Mouse (Mus musculus): ENCODE results near the gene Ncoa7. TPM values are rescaled to one million over a fixed set of nuclear protein-coding genes. Genes with fewer than 3 reads are reported as not detected.

The Ncoa7 gene
- polyA plus RNA-seq, 2 experiments: 7.6 to 9.0 TPM

GRCm38 (mm10) chr10:30773181-30773580 is 29.9 kb downstream of the Ncoa7 start:
- H3K9me3 ChIP-seq (ENCODE audit: control insufficient read depth, low read length): no peaks in the 10 kb centered on the region
- H3K4me1 ChIP-seq (ENCODE audit: control insufficient read depth, insufficient read depth, low read length): no peaks in the 10 kb centered on the region
- TF ChIP-seq POLR2A (IDR thresholded peaks at IDR 0.05; ENCODE audit: borderline replicate concordance, extremely low read depth, insufficient read depth, insufficient read length): no peak
- DNase-seq (ENCODE audit: low spot score): no peak
- no peak overlapping the region for H3K4me2 ChIP-seq (replicated peaks; ENCODE audit: low read depth, low read length, severe bottlenecking)
- WGBS: 73% methylated on average over 5 of the region's 5 CpGs
- H3K4me3 ChIP-seq (replicated peaks; ENCODE audit: low read length): no peak overlapping the region
- H3K27me3 ChIP-seq (ENCODE audit: control insufficient read depth, insufficient read depth, low read length): no peaks in the 10 kb centered on the region
- H3K9ac ChIP-seq (ENCODE audit: low read depth, low read length, severe bottlenecking): no peak overlapping the region
- no peak for ATAC-seq (ENCODE audit: low FRiP score, low read depth)
- H3K27ac ChIP-seq (replicated peaks; ENCODE audit: low read depth, low read length): no peak overlapping the region
- no peaks in the 10 kb centered on the region for H3K36me3 ChIP-seq (ENCODE audit: control insufficient read depth, insufficient read depth, low read length)

DNA sequence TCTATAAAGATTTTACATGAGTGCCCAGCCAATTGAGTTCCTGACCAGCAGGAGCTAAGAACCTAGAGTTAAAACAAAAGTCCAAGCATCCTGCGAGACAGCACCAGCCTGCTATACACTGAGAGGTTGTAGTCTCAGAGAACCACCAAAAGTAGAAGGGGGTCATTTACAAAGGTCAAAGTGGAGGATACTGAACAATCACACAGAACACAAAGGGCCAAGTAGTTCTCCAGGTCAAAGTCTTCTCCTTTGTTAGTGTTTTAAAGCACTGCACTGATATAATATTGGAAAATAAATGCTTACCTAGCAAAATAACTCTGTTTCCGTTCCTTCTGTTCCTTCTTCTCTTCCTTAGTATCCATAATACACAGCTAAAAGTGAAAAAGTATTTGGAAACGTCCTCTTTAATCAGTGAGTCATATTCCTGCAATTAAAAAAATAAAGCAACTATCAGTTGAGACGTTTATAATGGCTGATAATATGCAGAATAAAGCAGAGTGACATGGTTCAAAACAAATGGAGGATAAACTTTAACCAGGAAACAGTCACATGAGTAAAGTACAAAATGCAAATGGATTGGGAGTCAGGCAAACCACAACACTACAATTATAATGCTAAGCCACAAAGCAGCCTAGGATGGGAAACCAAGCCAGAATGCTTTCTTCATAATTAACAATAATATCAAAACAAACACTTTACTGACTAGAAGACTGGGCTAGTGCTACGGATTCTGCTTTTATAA is 31.5 kb downstream of the Ncoa7 start:
- 81% methylated on average over 5 of the region's 5 CpGs for WGBS
- no peaks in the 10 kb centered on the region for H3K27me3 ChIP-seq (ENCODE audit: control insufficient read depth, insufficient read depth, low read length)
- no peak for DNase-seq (ENCODE audit: low spot score)

GRCm38 (mm10) chr10:30768820-30769219 is 34.3 kb downstream of the Ncoa7 start:
- Histone ChIP-seq H3K9ac (ENCODE audit: low read depth, low read length, severe bottlenecking) (no peak overlapping the region), H3K4me3 (replicated peaks; ENCODE audit: low read length) (no peak overlapping the region), H3K4me2 (replicated peaks; ENCODE audit: low read depth, low read length, severe bottlenecking) (no peak overlapping the region), H3K4me1 (ENCODE audit: control insufficient read depth, insufficient read depth, low read length) (no peaks in the 10 kb centered on the region), H3K36me3 (ENCODE audit: control insufficient read depth, insufficient read depth, low read length) (no peaks in the 10 kb centered on the region), H3K9me3 (ENCODE audit: control insufficient read depth, low read length) (peaks cover 4% of the 10 kb centered on the region; the same call in 1 of the 2 replicates), H3K27ac (replicated peaks; ENCODE audit: low read depth, low read length) (no peak overlapping the region), H3K27me3 (ENCODE audit: control insufficient read depth, insufficient read depth, low read length) (no peaks in the 10 kb centered on the region)
- WGBS: 94% methylated on average over 1 of the region's 1 CpGs
- ATAC-seq (ENCODE audit: low FRiP score, low read depth) (no peak), DNase-seq (ENCODE audit: low spot score) (no peak)
- TF ChIP-seq POLR2A (IDR thresholded peaks at IDR 0.05; ENCODE audit: borderline replicate concordance, extremely low read depth, insufficient read depth, insufficient read length): no peak

More for the DNA sequence above, 31.5 kb downstream of the Ncoa7 start:
- ATAC-seq (ENCODE audit: low FRiP score, low read depth): no peak
- Histone ChIP-seq H3K4me1 (ENCODE audit: control insufficient read depth, insufficient read depth, low read length) (no peaks in the 10 kb centered on the region), H3K4me2 (replicated peaks; ENCODE audit: low read depth, low read length, severe bottlenecking) (no peak overlapping the region), H3K9ac (ENCODE audit: low read depth, low read length, severe bottlenecking) (no peak overlapping the region), H3K27ac (replicated peaks; ENCODE audit: low read depth, low read length) (no peak overlapping the region), H3K4me3 (replicated peaks; ENCODE audit: low read length) (no peak overlapping the region), H3K9me3 (ENCODE audit: control insufficient read depth, low read length) (no peaks in the 10 kb centered on the region), H3K36me3 (ENCODE audit: control insufficient read depth, insufficient read depth, low read length) (no peaks in the 10 kb centered on the region)
- TF ChIP-seq POLR2A (IDR thresholded peaks at IDR 0.05; ENCODE audit: borderline replicate concordance, extremely low read depth, insufficient read depth, insufficient read length): no peak

GRCm38 (mm10) chr10:30768250-30768649 is 34.9 kb downstream of the Ncoa7 start:
- Histone ChIP-seq H3K36me3 (ENCODE audit: control insufficient read depth, insufficient read depth, low read length) (no peaks in the 10 kb centered on the region), H3K9ac (ENCODE audit: low read depth, low read length, severe bottlenecking) (no peak overlapping the region), H3K4me3 (replicated peaks; ENCODE audit: low read length) (no peak overlapping the region), H3K4me2 (replicated peaks; ENCODE audit: low read depth, low read length, severe bottlenecking) (no peak overlapping the region), H3K27ac (replicated peaks; ENCODE audit: low read depth, low read length) (no peak overlapping the region), H3K4me1 (ENCODE audit: control insufficient read depth, insufficient read depth, low read length) (no peaks in the 10 kb centered on the region), H3K27me3 (ENCODE audit: control insufficient read depth, insufficient read depth, low read length) (no peaks in the 10 kb centered on the region), H3K9me3 (ENCODE audit: control insufficient read depth, low read length) (peaks cover 4% of the 10 kb centered on the region; the same call in 1 of the 2 replicates)
- WGBS: 83% methylated on average over 3 of the region's 3 CpGs
- DNase-seq (ENCODE audit: low spot score) (no peak), ATAC-seq (ENCODE audit: low FRiP score, low read depth) (no peak)
- no peak for TF ChIP-seq POLR2A (IDR thresholded peaks at IDR 0.05; ENCODE audit: borderline replicate concordance, extremely low read depth, insufficient read depth, insufficient read length)

GRCm38 (mm10) chr10:30763179-30763770 is 39.9 kb downstream of the Ncoa7 start:
- H3K9me3 ChIP-seq (ENCODE audit: control insufficient read depth, low read length): peaks cover 4% of the 10 kb centered on the region; the same call in 1 of the 2 replicates
- H3K27ac ChIP-seq (replicated peaks; ENCODE audit: low read depth, low read length): no peak overlapping the region
- WGBS: 81% methylated on average over 8 of the region's 8 CpGs
- no peak overlapping the region for H3K4me2 ChIP-seq (replicated peaks; ENCODE audit: low read depth, low read length, severe bottlenecking)
- no peak overlapping the region for H3K4me3 ChIP-seq (replicated peaks; ENCODE audit: low read length)
- ATAC-seq (ENCODE audit: low FRiP score, low read depth) (no peak), DNase-seq (ENCODE audit: low spot score) (no peak)
- no peak overlapping the region for H3K9ac ChIP-seq (ENCODE audit: low read depth, low read length, severe bottlenecking)
- no peaks in the 10 kb centered on the region for H3K36me3 ChIP-seq (ENCODE audit: control insufficient read depth, insufficient read depth, low read length)
- no peaks in the 10 kb centered on the region for H3K27me3 ChIP-seq (ENCODE audit: control insufficient read depth, insufficient read depth, low read length)
- no peaks in the 10 kb centered on the region for H3K4me1 ChIP-seq (ENCODE audit: control insufficient read depth, insufficient read depth, low read length)
- TF ChIP-seq POLR2A (IDR thresholded peaks at IDR 0.05; ENCODE audit: borderline replicate concordance, extremely low read depth, insufficient read depth, insufficient read length): no peak
